ENCODE assay signal across 10 mouse cellular contexts in the genomic region with DNA sequence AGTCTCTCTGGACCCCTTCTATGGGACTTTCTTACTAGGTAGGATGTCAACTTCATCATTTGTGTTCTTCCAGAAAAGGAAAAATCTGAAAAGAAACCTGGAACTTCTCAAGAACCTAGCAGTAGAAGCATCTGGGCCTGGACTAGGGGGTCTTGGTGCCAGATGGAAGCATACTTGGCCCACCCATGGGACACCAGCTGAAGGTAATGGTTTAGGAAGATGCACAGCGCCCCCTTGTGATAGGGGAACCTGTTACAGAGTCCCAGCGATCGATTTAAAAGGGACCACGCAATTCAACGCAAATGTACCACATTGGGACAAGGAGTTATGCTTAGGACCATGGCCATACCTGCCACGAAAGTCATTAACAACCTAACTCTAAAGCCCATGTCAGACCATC. TPM values are rescaled to one million over a fixed set of nuclear protein-coding genes. Genes with fewer than 3 reads are reported as not detected.
DNase-seq lines count a peak whose midpoint lies in the region; ATAC-seq and TF ChIP-seq lines count a peak whose summit lies in the region.
"Had no signal": no experiment of that assay in that cellular context is flagged by ENCODE, and none has a peak within 500 bp of the region (broad histone marks: within the 10 kb centered on the region; RNA-seq: fewer than 3 reads in every experiment).

No protein-coding gene starts in this region.

- no peaks in the 10 kb centered on the region for H3K4me1 ChIP-seq in embryonic facial prominence, embryonic 11.5 days (ENCODE audit: control insufficient read depth, insufficient read depth, low read length)
- H3K4me1 ChIP-seq in embryonic facial prominence, embryonic 10.5 days: no peaks in the 10 kb centered on the region
- no peaks in the 10 kb centered on the region for H3K4me1 ChIP-seq in limb, embryonic 14.5 days (ENCODE audit: control insufficient read depth, insufficient read depth, low read length)

- peak; percentile 24 for DNase-seq in embryonic facial prominence, embryonic 11.5 days (ENCODE audit: low spot score)
- no peak for DNase-seq in embryonic facial prominence, embryonic 10.5 days (ENCODE audit: low spot score)
- peak; percentile 28 for DNase-seq in ovary, postnatal 14 days (ENCODE audit: low spot score)
- no peak for DNase-seq in ovary, adult 18-20 months (ENCODE audit: low spot score)
- peak; percentile 19 for DNase-seq in c-Kit-positive CD71-positive TER-119-positive erythroid progenitor cells, embryonic 14.5 days (ENCODE audit: low spot score)
- DNase-seq in heart, postnatal 14 days: peak; percentile 51 to 64
- DNase-seq in limb, embryonic 14.5 days (ENCODE audit: low spot score): peak; percentile 23
- peak; percentile 30 for DNase-seq in thymus, postnatal 0 days (ENCODE audit: low spot score)

- no peak overlapping the region for H3K4me2 ChIP-seq in embryonic facial prominence, embryonic 11.5 days (ENCODE audit: low read depth, low read length)
- H3K4me2 ChIP-seq in limb, embryonic 14.5 days (replicated peaks; ENCODE audit: low read depth, low read length, severe bottlenecking): no peak overlapping the region

- WGBS in embryonic facial prominence, embryonic 11.5 days: 33% methylated on average over 6 of the region's 6 CpGs
- WGBS in embryonic facial prominence, embryonic 10.5 days: 27% methylated on average over 6 of the region's 6 CpGs
- WGBS in limb, embryonic 14.5 days: 24% methylated on average over 6 of the region's 6 CpGs

- no peak for ATAC-seq in embryonic facial prominence, embryonic 11.5 days (replicated peaks; ENCODE audit: insufficient number of reproducible peaks, low FRiP score, low TSS enrichment, low read depth)
- ATAC-seq in limb, embryonic 14.5 days (ENCODE audit: low FRiP score, low read depth): no peak

- intact Hi-C loops in heart, postnatal 14 days (cut with DNase I): loop anchor here (1.0 to 5.0 kb wide), 2 partner anchors 59 to 97 kb away; no protein-coding TSS in a partner anchor

- no peak overlapping the region for H3K9ac ChIP-seq in embryonic facial prominence, embryonic 11.5 days (replicated peaks; ENCODE audit: low read length)
- H3K9ac ChIP-seq in limb, embryonic 14.5 days (ENCODE audit: low read depth, low read length, severe bottlenecking): no peak overlapping the region

- no peaks in the 10 kb centered on the region for H3K27me3 ChIP-seq in embryonic facial prominence, embryonic 11.5 days (ENCODE audit: control insufficient read depth, insufficient read depth, low read length)
- H3K27me3 ChIP-seq in embryonic facial prominence, embryonic 10.5 days (replicated peaks; ENCODE audit: low read depth, poor library complexity, severe bottlenecking): peaks cover 28% of the 10 kb centered on the region; the same call in 1 of the 2 replicates
- no peaks in the 10 kb centered on the region for H3K27me3 ChIP-seq in limb, embryonic 14.5 days (ENCODE audit: control insufficient read depth, insufficient read depth, low read length)

- TF ChIP-seq POLR2A in limb, embryonic 14.5 days (IDR thresholded peaks at IDR 0.05; ENCODE audit: borderline replicate concordance, extremely low read depth, insufficient read depth, insufficient read length): no peak

- H3K4me3 ChIP-seq in embryonic facial prominence, embryonic 11.5 days (ENCODE audit: low read depth, low read length): no peak overlapping the region
- H3K4me3 ChIP-seq in embryonic facial prominence, embryonic 10.5 days: no peak overlapping the region
- H3K4me3 ChIP-seq in limb, embryonic 14.5 days (replicated peaks; ENCODE audit: low read length): no peak overlapping the region

- no peaks in the 10 kb centered on the region for H3K36me3 ChIP-seq in embryonic facial prominence, embryonic 11.5 days (replicated peaks; ENCODE audit: control insufficient read depth, insufficient read depth, low read depth, low read length)
- H3K36me3 ChIP-seq in embryonic facial prominence, embryonic 10.5 days (replicated peaks): no peaks in the 10 kb centered on the region
- H3K36me3 ChIP-seq in limb, embryonic 14.5 days (ENCODE audit: control insufficient read depth, insufficient read depth, low read length): no peaks in the 10 kb centered on the region
- H3K36me3 ChIP-seq: G1E had no signal

- H3K27ac ChIP-seq in embryonic facial prominence, embryonic 11.5 days (replicated peaks; ENCODE audit: low read depth, low read length): no peak overlapping the region
- H3K27ac ChIP-seq in embryonic facial prominence, embryonic 10.5 days (replicated peaks): no peak overlapping the region
- no peak overlapping the region for H3K27ac ChIP-seq in limb, embryonic 14.5 days (replicated peaks; ENCODE audit: low read depth, low read length)

- H3K9me3 ChIP-seq in embryonic facial prominence, embryonic 11.5 days (replicated peaks; ENCODE audit: control insufficient read depth, low read length): no peaks in the 10 kb centered on the region
- no peaks in the 10 kb centered on the region for H3K9me3 ChIP-seq in embryonic facial prominence, embryonic 10.5 days
- H3K9me3 ChIP-seq in limb, embryonic 14.5 days (ENCODE audit: control insufficient read depth, low read length): no peaks in the 10 kb centered on the region

RNA-seq across cellular contexts. Expression of gene Foxo6, which starts 36.0 kb away (rescaled TPM):
- polyA plus RNA-seq in embryonic facial prominence, embryonic 11.5 days (2014; fragmentation: Nextera tagmentation; extraction: Ambion mirVana): 0.69 and 0.79 TPM in 2 replicates
- polyA plus RNA-seq in embryonic facial prominence, embryonic 10.5 days (2016; fragmentation: Nextera tagmentation; extraction: Ambion mirVana): 0.05 and 0.21 TPM in 2 replicates
- 1 to 10 TPM; 6.1 to 7.2 TPM for total RNA-seq in heart, postnatal 14 days (2021)
- polyA plus RNA-seq in limb, embryonic 14.5 days (2012; rRNA removed): 2.0 and 2.8 TPM in 2 replicates
- polyA plus RNA-seq in limb, embryonic 14.5 days (2014; fragmentation: Nextera tagmentation; extraction: Ambion mirVana): 0.29 and 0.48 TPM in 2 replicates
- polyA plus RNA-seq in thymus, postnatal 0 days (2015; fragmentation: Nextera tagmentation; extraction: Ambion mirVana): not detected in 2 replicates
- total RNA-seq: G1E; hematopoietic stem cell, adult 5-6 weeks had no signal
- polyA plus RNA-seq: G1E had no signal

Comparison
In these comparisons a context has a peak if more than half of its experiments do, and no peak if none do; other contexts are left out.
1. DNase-seq: peak in embryonic facial prominence, embryonic 11.5 days (single experiment), ovary, postnatal 14 days (single experiment), c-Kit-positive CD71-positive TER-119-positive erythroid progenitor cells, embryonic 14.5 days (single experiment), heart, postnatal 14 days (2 of 2), limb, embryonic 14.5 days (single experiment) and thymus, postnatal 0 days (single experiment); none in embryonic facial prominence, embryonic 10.5 days (single experiment) and ovary, adult 18-20 months (single experiment).